Mouse (Mus musculus): ENCODE measurements around the gene Dyx1c1. TPM values are rescaled to one million over a fixed set of nuclear protein-coding genes. Genes with fewer than 3 reads are reported as not detected.

Gene Dyx1c1
- total RNA-seq, 2 experiments from 2014 or later = 0.43 to 0.60 TPM

DNA sequence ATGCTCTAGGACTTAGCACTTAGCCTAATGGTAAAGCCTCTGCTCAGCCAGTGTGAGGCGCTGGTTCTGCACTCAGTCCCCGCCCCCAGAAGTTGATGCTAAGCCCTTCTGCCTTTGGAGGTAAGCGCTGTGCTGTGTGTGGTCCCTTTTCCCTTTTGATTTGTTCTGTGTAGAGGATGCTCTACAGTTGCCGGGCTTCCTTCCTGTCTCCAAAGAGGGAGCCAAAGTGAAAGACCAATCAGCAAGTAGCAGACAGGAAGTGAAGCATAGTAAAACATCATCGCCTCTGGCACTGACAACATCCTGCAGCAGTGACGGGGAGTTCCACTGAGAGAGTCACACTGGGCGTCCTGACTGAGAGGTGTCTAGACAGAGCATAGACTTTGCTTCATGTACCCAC lies 11.3 kb downstream of the Dyx1c1 start:
- no peak for DNase-seq
- intact Hi-C loops (cut with DNase I; ENCODE audit: low total_unique reads) = loop anchor here (10.0 kb wide), 1 partner anchor 125 kb away; no protein-coding TSS in a partner anchor

DNA sequence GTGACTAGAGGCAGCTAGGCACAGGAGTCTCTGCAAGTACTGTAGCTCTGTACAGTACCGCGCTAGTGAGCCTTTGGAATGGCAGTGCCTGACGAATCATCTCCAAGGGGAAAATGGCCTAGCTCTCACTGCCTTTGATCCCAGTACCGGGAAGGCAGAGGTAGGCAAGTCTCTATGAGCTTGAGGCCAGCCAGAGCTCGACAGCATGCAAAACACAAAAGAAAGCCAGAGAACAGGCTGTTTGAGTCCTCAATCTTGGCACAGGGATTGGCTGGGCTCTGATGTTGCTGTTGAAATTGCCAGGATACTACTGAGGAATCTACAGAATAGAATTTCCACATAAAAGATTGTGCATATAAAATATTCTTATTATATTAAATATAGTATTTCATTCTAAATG lies 13.8 kb downstream of the Dyx1c1 start:
- intact Hi-C loops (cut with DNase I; ENCODE audit: low total_unique reads) = no loop called here
- DNase-seq = no peak

DNA sequence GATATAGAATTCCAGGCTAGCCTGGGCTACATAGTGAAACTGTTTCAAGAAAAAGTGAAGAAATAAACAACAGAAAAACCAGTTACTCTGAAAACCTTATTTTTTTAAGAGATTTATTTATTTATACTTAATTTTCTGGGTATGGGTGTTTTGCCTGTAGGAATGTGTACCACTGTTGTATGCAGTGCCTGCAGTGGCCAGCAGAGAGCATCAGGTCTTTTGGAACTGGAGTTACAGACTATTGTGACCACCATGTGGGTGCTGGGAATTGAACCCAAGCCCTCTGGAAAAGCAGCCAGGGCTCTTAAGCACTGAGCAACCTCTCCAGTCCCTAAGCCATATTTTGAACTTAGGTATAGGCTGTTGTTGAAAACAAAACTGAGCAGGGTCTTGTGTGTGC lies 14.4 kb downstream of the Dyx1c1 start:
- DNase-seq = no peak
- intact Hi-C loops (cut with DNase I; ENCODE audit: low total_unique reads) = no loop called here

DNA sequence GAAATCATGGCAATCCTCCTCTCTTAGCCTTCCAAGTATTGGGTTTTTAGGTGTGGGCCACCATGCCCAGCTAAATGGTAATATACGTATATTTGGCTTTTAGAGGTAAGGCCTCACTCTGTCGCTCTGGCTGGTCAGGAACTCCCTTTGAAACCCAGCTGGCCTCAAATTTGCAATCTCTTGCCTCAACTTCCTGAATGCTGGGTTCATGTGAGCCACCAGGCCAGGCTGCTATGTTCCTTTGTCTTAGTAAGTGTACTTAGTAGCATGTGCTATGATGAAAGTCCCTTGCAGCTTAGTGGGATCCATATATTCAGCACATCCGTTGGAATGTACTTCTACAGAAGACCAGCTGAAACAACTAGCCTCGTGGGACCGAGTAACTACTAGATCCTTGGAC lies 16.1 kb downstream of the Dyx1c1 start:
- intact Hi-C loops (cut with DNase I; ENCODE audit: low total_unique reads) = no loop called here
- no peak for DNase-seq

DNA sequence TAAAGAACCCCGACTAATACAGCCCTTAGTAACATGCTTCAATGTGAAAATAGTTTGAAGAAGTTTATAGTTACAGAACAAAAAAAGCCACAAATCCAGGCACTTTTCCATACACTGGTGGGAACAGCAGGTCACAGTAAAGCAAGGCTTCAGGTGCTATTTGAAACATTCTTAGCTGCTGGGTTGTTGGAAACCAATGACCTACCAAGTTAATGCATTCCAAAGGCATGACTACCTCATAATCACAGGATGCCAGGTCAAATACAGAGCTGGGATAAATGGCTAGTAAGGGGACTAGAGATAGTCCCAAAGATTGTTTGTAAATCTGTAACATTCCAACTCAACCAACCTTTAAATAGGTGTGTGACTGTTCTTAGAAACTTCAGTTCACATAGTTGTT lies 16.7 kb downstream of the Dyx1c1 start:
- DNase-seq = no peak
- intact Hi-C loops (cut with DNase I; ENCODE audit: low total_unique reads) = no loop called here

DNA sequence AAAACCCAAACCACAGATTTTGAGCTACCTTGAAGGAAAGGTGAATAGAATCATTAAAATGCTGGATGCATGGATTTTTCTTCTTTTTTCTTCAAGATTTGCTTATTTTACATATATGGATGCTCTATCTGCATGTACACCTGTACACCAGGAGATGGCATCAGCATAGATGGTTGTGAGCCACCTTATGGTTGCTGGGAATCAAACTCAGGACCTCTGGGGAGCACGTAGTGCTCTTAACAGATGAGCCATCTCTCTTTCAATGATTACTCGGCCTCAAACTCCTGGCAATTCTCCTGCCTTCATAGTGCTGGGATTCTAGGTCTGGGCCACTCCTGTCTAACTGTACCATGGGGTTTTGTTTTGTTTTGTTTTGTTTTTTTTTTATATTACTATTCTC lies 24.5 kb downstream of the Dyx1c1 start:
- DNase-seq = no peak
- intact Hi-C loops (cut with DNase I; ENCODE audit: low total_unique reads) = no loop called here

DNA sequence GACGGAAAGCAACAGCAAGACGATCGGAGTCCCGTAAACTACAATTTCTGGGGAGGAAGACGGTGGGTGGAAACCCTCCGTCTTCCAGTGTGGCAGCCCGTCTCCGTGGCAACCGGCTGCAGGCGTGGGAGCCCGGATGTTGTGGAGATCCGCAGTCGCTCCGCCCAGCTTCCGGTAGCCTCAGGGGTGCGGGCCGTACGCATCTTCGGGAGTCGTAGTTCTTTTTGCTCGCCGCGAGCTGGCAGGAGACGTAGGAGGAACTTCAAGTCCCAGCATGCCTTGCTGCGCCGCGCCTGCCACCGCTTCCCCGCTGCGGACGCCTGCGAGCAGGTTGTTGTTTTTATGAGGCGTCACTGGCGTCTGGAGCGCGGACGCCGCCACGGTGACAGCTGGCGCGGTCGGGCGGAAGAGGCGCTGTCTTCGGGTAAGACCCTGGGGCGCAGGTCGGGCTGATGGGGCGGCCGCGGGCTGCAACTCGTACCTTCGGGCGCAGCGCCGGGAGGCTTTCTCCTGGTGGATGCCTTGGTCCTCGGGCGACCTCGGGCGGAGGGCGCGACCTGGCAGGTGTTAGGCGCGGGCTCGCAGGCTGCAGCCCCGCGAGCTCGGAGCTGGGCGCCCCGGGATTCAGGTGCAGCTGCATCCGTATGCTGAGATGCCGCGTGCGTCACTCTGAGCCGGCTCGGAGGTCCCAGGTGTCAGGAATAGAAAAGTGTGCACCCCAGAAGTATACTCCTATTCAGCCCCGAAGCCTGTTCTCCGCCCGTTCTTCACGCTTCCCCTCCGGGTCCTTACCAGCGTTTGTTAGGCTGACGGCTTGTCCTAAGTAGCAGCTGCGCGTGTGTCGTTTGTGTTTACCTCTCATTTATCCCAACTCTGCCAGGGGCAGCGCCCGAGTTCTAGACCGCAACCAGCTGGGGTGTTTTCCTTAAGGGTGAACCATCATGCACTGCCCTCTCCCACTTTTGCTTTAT lies 26.9 kb downstream of the Dyx1c1 start, which contains the start of the genes Ccpg1os and Ccpg1:
Ccpg1os (minus strand) TSS at position 133 of the 971 bp plus-strand sequence.
Ccpg1 (plus strand) TSS at position 180 of the 971 bp plus-strand sequence.
- DNase-seq = peak; percentile 97
- intact Hi-C loops (cut with DNase I; ENCODE audit: low total_unique reads) = no loop called here

DNA sequence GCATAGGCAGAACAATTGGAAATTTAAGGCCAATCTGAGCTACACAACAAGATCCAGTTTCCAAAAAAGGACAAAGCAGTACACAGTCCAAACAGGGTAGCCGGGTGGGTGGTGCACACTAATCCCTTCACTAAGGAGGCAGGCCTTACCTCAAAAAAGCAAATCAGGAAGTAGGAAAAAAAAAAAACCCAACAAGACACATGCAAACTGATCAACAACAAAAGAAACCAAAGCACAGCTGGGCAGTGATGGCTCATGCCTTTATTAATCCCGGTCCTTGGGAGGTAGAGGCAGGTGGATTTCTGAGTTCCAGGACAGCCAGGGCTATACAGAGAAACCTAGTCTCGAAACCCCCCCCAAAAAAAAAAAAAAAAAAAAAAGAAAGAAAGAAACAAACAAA lies 29.1 kb downstream of the Dyx1c1 start:
- no peak for DNase-seq
- intact Hi-C loops (cut with DNase I; ENCODE audit: low total_unique reads) = no loop called here

DNA sequence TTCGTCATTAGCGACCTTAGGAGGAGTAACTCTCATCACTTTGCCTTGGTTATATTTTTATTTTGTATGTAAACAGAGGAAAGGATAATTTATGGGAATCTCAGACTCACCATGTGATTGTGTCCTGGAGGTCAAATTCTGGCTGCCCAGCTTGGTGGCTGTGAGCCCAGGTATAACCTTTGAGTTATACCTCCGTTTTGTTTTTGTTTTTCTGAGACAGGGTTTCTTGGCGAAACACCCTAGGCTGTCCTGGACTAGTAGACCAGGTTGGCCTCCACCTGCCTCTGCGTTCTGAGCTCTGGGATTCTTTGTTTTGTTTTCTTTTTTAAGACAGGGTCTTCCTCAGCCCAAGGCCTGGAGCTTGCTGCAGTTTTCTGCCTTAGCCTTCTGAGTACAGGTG lies 30.1 kb downstream of the Dyx1c1 start:
- intact Hi-C loops (cut with DNase I; ENCODE audit: low total_unique reads) = no loop called here
- DNase-seq = no peak

DNA sequence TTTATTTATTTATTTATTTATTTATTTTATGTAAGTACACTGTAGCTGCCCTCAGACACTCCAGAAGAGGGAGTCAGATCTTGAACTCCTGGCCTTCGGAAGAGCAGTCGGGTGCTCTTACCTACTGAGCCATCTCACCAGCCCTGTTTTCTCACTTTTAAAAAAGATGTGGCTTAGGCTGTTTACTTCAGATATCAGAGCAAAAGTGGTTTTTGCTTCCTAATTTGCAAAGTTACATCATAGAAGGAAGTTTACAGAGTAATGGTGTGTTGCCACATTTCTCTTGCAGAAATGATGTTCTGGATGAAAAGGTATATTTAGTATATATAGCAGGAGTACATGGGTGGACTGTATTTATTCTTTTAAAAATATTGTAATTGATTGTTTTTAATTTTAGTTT lies 32.8 kb downstream of the Dyx1c1 start:
- intact Hi-C loops (cut with DNase I; ENCODE audit: low total_unique reads) = no loop called here

DNA sequence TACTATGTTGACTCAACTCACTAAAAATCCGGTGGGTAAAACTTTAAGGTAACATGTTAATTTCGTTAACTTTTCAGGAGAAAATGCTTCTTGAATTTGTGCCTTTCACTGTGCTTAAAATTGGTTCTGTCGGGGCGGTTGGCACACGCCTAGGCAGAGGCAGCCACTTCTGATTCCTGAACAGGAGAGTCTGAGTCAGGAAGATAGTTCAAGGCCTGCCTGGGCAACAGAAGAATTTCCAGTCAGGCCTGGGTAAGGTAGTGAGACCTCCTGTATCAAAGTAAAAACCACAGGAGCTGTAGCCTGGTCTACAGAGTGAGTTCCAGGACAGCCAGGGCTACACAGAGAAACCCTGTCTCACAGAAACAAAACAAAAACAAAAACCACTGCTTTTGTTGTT lies 34.0 kb downstream of the Dyx1c1 start:
- intact Hi-C loops (cut with DNase I; ENCODE audit: low total_unique reads) = no loop called here
- no peak for DNase-seq

More for the DNA sequence above, 32.8 kb downstream of the Dyx1c1 start:
- DNase-seq = no peak

DNA sequence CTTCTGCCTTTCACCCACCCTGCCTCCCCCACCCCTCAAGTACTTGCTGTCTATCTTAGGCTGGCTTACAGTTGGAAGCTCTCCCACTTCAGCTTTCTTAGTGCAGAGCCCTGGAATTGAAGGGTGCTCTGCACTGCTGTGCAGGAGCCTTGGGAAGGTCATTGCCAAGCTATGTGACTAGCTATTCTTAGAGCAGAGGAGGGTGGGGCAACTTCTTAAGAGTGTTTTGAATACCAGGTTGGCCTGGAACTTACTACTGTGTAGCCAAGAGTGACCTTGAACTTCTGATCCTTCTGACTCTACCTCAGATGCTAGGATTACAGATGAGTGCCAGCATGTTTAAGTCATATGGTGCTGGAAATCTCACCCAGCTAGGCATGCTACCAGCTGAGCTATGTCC lies 37.6 kb downstream of the Dyx1c1 start:
- intact Hi-C loops (cut with DNase I; ENCODE audit: low total_unique reads) = no loop called here
- no peak for DNase-seq

DNA sequence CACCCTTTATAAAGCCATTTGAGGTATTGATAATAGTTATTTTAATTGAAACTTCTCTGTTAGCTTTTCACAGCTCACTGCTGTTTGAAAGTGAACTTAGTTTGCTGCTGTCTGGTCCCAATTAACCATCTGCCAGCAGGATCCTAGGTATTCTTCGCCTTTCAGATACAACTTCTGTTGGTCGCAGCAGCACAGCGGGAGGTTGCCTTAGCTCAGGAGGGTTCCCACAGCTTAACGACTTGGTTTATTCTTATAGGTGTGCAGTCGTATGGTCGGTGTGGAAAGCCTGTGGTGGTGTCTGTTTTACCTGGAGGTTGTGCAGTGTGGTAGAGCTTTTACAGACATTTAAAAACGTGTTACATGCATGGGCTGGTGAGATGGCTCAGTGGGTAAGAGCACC lies 38.2 kb downstream of the Dyx1c1 start:
- intact Hi-C loops (cut with DNase I; ENCODE audit: low total_unique reads) = no loop called here
- no peak for DNase-seq

DNA sequence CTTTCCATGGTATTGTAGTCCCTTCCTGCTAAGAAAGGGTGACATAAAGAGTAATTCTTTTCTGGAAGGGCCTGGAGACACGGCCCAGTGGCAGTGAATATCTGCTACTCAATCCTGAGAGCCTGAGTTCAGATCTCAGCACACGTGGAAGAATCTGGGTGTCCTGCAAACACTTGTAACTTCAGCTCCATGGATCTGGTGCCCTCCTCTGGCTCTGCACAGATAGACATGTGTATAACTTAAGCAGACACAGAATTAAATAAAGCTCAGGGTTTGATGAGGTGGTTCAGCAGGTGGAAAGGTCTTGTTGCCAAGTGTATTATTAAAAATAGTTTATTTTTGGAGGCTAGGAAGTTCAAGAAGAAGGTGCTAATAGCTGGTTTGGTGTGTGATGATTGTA lies 41.9 kb downstream of the Dyx1c1 start:
- intact Hi-C loops (cut with DNase I; ENCODE audit: low total_unique reads) = no loop called here
- no peak for DNase-seq

DNA sequence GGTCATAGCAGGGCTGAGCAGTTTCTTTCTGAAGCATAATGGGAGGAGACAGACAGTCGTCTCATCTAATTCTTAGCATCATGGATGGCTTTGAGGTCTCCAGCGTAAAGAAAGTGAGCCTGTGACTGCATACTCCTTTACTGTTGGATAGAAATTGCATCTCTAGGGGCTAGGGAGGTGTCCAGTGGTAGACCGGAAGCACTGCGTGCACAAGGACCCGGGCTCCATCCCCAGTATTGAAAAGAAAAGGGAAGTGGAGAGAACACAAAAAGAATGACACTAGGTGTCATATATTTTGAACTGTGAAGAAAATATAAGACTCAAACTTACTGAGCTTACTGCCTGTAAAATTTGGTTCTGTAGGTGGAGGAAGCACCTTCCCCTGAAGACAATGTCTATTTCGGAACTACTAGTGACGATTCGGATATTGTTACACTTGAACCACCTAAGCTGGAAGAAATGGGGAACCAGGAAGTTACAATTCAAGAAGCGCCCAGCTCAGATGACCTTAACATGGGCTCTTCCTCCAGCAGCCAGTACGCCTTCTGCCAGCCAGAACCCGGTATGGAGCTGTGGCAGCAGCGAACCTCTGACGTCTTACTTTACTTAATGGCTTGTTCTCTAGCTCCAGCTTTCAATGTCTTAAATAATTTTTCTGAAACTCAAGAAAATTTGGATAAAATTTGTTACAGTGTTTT lies 42.9 kb downstream of the Dyx1c1 start:
- intact Hi-C loops (cut with DNase I; ENCODE audit: low total_unique reads) = no loop called here
- no peak for DNase-seq

DNA sequence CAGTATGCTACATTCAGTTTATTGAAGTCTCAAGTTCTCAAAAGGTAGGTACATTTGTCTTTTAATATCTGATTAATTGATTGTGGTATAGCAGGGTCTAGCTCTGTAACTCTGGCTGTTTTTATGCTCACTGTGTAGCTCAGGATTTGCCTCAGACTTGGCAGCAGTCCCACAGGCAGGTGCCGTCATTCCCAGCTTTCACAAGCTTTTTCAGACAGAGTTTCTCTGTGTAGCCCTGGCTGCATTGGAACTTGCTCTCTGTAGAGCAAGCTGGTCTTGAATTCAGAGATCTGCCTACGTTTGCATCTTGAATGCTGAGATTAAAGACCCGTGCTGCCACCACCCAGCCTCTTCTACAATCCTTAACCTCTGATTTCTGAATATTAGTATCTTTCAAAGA lies 43.6 kb downstream of the Dyx1c1 start:
- intact Hi-C loops (cut with DNase I; ENCODE audit: low total_unique reads) = no loop called here
- DNase-seq = no peak

DNA sequence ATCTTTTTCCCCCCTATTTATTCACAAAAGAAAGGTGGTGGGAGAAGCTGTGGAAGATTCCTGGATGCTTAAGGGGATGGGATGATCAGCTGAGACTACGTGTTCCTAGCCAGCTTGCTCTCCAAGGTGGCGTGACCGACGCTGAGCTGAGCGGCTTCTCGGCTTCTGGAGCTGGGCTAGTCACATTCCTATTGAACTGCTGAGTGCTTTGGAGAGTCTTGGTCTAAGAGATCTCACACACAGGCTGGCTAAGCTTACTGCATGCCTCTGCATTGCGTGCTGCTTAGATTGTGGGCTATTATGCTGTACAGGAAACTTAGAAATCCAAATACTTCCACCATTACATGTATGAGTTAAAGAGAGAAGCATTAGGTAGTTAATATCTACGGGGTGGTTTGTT lies 45.5 kb downstream of the Dyx1c1 start:
- intact Hi-C loops (cut with DNase I; ENCODE audit: low total_unique reads) = no loop called here
- no peak for DNase-seq

DNA sequence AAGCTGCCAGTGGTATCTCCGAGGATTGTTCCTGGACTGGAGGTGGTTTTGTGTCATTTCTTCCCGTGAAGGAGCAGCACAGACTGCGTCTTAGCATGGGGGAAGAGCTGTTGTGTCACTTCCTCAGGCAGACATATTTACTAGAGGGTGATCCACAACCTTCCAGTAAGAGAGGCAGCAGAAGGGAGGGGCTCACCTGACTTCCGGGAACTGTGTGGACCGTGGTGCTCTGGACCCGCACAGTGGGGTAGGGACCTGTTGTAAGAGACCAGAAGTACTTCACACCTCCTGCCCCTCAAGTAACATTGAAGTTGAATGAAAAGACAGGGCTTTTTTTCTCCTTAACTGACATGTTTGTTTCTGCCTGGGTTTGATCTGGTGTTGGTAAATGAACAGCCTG lies 46.5 kb downstream of the Dyx1c1 start:
- intact Hi-C loops (cut with DNase I; ENCODE audit: low total_unique reads) = no loop called here
- no peak for DNase-seq

DNA sequence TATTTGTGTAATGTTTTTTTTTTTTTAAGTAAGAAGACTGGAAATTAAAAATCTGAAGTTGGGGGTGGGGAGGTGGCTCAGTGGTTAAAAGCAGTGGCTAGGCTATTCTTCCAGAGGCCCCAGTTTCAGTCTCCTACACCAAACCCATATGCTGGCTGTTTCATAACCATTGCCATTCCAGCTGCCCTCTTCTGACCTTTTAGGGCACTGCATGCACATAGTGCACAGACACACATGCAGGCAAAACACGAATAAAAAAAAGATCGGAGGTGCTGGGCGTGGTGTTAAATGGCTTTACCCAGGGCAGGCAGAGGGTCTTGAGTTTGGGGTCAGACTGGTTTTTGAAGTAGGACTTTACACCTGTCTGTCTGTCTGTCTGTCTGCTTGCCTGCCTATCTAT lies 47.6 kb downstream of the Dyx1c1 start:
- no peak for DNase-seq
- intact Hi-C loops (cut with DNase I; ENCODE audit: low total_unique reads) = no loop called here

DNA sequence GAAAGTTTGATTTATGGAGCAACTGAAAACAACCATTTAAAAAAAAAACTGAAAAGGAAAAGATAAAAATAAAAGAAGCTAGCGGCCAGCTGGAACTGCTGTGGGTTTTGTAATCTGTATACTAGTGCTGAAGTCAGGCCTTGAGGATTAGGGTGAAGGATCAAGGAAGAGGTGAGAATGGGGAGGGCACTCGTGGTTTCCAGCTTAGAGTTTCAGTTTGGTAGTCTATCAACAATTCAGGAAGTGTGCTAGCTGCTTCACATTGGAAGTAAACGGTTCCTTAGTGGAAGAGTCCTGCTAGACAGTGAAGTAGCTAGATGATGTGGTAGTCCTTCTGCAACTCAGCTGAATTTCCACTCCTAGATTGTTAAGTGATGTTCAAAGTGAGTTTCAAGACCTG lies 49.8 kb downstream of the Dyx1c1 start:
- DNase-seq = no peak
- intact Hi-C loops (cut with DNase I; ENCODE audit: low total_unique reads) = no loop called here

DNA sequence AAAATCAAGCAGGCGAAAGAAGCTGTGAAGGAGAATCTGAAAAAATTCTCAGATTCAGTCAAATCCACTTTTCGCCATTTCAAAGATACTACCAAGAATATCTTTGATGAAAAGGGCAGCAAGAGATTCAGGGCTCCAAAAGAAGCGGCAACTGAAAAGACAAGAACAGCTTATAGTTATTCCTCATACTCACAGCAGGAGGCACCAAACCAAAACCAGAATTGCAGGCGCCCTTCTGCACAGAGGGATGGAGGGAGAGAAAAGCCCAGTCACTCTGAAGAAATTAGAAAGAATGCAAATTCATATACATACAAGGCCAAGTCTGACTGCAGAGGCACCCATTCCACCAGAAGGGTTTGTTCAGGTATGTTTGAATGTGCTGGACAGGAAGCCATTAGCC lies 54.0 kb downstream of the Dyx1c1 start:
- no peak for DNase-seq
- intact Hi-C loops (cut with DNase I; ENCODE audit: low total_unique reads) = no loop called here
